Mouse (Mus musculus) stomach, postnatal 0 days (tissue): ENCODE measurements at regions not wholly inside any gene's neighbourhood (a gene's known extent, or its start where the extent isn't known, plus 50 kb on each side); places are given as distances from the start of the nearest gene placed in this dataset.

Source experiments
- ATAC-seq: fragments of 200-750 bp; cut with Nextera tagmentation; 2 replicates; pipeline ENCODE4 v1.8.0; 2017; ENCODE audit not compliant: low FRiP score, low TSS enrichment
- DNase-seq: peaks from one replicate; pipeline ENCODE4 v3.0.0-alpha.2; 2016; ENCODE audit warnings: low spot score
- H3K27ac ChIP-seq: fragments of 300-500 bp; sonication (generic); replicated peaks from 2 replicates; pipeline ENCODE4 v1.5.1; 2014; ENCODE audit warnings: mild to moderate bottlenecking, control low read depth
- H3K27me3 ChIP-seq: fragments of 300-500 bp; sonication (generic); 2 replicates; pipeline ENCODE4 v1.6.1; 2014; ENCODE audit warnings: low read length; ENCODE audit not compliant: control insufficient read depth, insufficient read depth
- H3K36me3 ChIP-seq: fragments of 300-500 bp; sonication (generic); 2 replicates; pipeline ENCODE4 v1.6.1; 2014; ENCODE audit warnings: low read length, mixed read lengths; ENCODE audit not compliant: control insufficient read depth, insufficient read depth
- H3K4me1 ChIP-seq: fragments of 300-500 bp; sonication (generic); replicated peaks from 2 replicates; pipeline ENCODE4 v1.6.1; 2014; ENCODE audit warnings: antibody characterized with exemption; ENCODE audit not compliant: control insufficient read depth, insufficient read depth
- H3K4me2 ChIP-seq: fragments of 300-500 bp; sonication (generic); replicated peaks from 2 replicates; pipeline ENCODE4 v1.6.1; 2014; ENCODE audit warnings: low read depth, mild to moderate bottlenecking, control low read depth, moderate library complexity
- H3K4me3 ChIP-seq: fragments of 300-500 bp; sonication (generic); 2 replicates; pipeline ENCODE4 v1.5.1; 2014; ENCODE audit warnings: low read depth, low read length, control low read depth
- H3K9ac ChIP-seq: fragments of 300-500 bp; sonication (generic); 2 replicates; pipeline ENCODE4 v1.6.1; 2014; ENCODE audit warnings: mild to moderate bottlenecking, low read length, control low read depth, mixed read lengths
- H3K9me3 ChIP-seq: fragments of 300-500 bp; sonication (generic); 2 replicates; pipeline ENCODE4 v1.6.1; 2016; ENCODE audit warnings: low read length; ENCODE audit not compliant: control insufficient read depth
- CTCF ChIP-seq: IDR thresholded peaks from 2 replicates; pipeline ENCODE4 v1.5.1; 2016; ENCODE audit warnings: antibody characterized with exemption, low read depth, mild to moderate bottlenecking, moderate library complexity
- EP300 ChIP-seq: optimal IDR thresholded peaks from 2 replicates; pipeline ENCODE3; 2016; ENCODE audit warnings: antibody characterized with exemption
- WGBS: fragments of 180-500 bp; shearing (Covaris S2); extraction: QIAGEN DNeasy Blood & Tissue Kit; methylation state at CpG from one replicate; pipeline ENCODE4 v1.1.7; 2014; 5-methylcytosine and 5-hydroxymethylcytosine counted together

DNA sequence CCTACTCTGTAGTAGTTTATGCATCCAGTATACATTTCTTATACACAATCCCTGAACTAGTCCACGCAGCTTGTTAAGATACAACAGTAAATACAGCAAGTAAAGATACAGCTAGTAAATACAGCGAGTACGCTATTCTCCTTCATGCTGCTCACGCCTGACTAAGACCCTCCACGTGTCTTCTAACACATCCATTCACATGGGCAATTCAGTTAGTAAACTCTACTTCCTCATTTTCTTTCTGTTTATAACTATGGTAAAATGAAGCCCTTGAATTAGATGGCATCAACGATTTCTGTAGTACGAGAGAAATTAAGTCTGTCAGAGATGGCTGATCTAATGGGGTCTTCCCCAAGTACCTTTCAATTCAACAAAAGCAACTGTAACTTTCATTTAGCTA, 1246.3 kb downstream of the 9330182O14Rik start:
- ATAC-seq: no peak
- TF ChIP-seq CTCF: no peak
- no peak for TF ChIP-seq EP300

DNA sequence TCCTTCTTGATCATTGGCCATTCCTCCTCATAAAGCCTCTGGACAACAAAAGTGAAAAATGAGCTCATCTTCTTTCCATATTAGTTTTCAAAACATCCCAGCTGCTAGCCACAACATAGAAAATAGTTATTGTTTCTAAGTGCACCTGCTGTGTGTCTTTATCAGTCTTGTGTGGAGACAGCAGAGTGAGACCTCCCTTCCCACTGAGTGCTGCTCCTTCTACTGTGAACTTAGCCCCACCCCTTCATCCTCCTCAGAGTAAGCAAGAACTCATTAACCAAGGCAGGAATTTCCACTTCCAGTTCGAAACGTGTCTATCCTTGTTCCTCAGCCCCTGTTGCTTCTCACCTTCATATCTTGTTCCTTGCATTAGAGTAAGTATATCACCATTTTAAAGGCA, 1256.5 kb downstream of the 9330182O14Rik start:
- H3K27ac ChIP-seq: no peak overlapping the region
- no peaks in the 10 kb centered on the region for H3K9me3 ChIP-seq
- no peak for TF ChIP-seq EP300
- no peak for TF ChIP-seq CTCF
- DNase-seq (no peak), ATAC-seq (no peak)
- H3K9ac ChIP-seq: no peak overlapping the region
- no peaks in the 10 kb centered on the region for H3K4me1 ChIP-seq
- no peaks in the 10 kb centered on the region for H3K27me3 ChIP-seq
- no peak overlapping the region for H3K4me2 ChIP-seq
- H3K36me3 ChIP-seq: no peaks in the 10 kb centered on the region
- 16% methylated on average over 2 of the region's 2 CpGs for WGBS
- H3K4me3 ChIP-seq: no peak overlapping the region

More for the DNA sequence above, 1246.3 kb downstream of the 9330182O14Rik start:
- no peak for DNase-seq
- H3K4me2 ChIP-seq: no peak overlapping the region
- WGBS: 89% methylated on average over 7 of the region's 7 CpGs
- no peaks in the 10 kb centered on the region for H3K4me1 ChIP-seq
- H3K27me3 ChIP-seq: no peaks in the 10 kb centered on the region
- H3K36me3 ChIP-seq: no peaks in the 10 kb centered on the region
- H3K27ac ChIP-seq: no peak overlapping the region
- H3K9ac ChIP-seq: no peak overlapping the region
- no peak overlapping the region for H3K4me3 ChIP-seq
- no peaks in the 10 kb centered on the region for H3K9me3 ChIP-seq
